Mouse (Mus musculus): ENCODE results near the gene Gm14406. TPM values are rescaled to one million over a fixed set of nuclear protein-coding genes. Genes with fewer than 3 reads are reported as not detected.
"Not testable (repeated sequence)": the region's sequence is repeated elsewhere in the genome, so short reads cannot be mapped to it uniquely, and the experiment has no call there.

The Gm14406 gene
- not detected in 2 replicates for polyA plus RNA-seq (2012; rRNA removed)

DNA sequence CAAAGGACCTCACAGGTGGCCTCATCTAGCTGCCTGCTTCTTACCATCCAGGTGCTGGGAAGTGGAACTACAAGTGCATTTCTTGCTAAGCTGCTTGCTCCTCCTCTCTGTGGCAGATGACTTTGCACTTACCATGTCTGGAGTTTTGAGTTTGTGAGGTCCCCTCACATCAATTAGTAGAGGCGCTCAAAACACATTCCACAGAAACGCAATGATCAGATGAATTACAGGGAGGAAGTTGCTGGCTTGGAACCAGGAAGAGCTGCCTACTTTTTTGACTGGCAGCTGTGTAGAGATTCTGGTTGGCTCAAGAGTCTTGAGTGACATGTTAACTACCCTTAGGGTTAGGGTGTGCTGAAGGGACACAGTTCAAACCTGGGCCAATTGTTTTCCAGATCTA, at the start of gene Gm14406:
Gene Gm14406 (minus strand): TSS at position 213 of the 400 bp plus-strand sequence.
- not testable (repeated sequence) for DNase-seq (ENCODE audit: low spot score)

DNA sequence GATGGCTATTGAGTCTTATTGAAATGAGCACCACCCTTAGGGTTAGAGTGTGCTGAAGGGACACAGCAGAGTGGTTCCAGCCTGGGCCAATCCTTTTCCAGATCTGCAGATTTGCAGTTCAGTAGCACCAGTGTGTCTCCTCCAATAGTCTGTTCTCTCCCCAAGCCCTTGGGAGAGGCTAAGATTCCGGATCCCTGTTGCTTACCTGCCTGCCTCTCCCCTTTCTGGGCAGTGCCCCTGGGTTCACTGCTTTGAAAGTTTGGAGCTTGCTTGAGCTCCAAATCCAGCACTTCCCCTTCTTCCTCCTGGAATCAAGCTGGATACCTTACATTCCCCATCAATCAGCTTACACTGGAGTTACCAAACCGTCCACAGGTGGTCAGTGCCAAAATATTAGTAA, 2.9 kb downstream of the Gm14406 start:
- DNase-seq (ENCODE audit: low spot score): not testable (repeated sequence)

DNA sequence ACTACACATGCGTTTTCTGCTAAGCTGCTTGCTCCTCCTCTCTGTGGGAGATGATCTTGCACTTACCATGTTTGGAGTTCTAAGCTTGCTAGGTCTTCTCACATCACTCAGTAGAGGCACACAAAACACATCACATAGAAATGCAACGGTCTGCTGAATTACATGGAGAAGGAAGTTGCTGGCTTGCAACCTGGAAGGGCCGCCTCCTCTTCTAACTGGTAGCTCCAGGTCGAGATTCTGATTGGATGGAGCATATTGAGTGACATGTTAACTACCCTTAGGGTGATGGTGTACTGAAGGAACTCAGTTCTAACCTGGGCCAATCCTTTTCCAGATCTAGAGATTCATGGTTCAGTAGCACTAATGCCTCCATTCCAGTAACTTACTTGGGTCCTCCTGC, 18.6 kb downstream of the Gm14406 start:
- DNase-seq (ENCODE audit: low spot score): not testable (repeated sequence)

DNA sequence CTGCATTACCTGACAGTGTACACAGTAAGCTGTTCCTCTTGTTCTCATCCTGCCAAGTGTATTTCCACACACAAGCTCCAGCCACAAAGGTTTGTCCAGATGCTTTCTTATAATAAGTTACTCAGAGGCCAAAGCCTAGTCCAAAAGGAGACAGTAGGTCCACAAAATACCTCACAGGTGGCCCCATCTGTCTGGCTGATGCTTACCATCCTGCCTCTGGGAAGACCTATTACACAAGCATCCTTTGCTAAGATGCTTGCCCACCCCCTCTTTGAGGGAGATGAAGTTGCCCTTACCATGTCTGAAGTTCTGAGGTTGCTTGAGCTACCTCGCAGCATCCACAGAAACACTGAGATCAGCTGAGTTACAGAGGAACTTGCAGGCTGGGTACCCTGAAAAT, 22.7 kb downstream of the Gm14406 start:
- not testable (repeated sequence) for DNase-seq (ENCODE audit: low spot score)

DNA sequence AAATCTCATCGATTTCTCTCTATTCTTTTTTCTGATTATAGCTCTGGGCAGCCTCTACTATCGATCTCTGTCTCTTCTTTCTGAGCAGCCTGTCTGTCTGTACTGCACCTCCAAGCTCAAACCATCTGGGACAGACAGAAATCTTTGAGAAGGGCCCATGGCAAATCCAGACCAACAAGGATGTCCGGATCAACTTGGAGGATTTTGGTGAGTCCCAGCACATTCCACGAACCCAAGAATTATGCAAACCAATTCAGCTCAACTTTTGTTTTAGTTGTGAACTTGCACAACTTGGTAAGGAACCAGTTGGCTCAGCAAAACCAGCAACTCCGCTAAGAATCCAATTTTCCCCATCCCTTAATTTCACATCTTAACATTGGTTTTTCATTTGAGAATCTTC, 40.3 kb downstream of the Gm14406 start:
- not testable (repeated sequence) for DNase-seq (ENCODE audit: low spot score)

DNA sequence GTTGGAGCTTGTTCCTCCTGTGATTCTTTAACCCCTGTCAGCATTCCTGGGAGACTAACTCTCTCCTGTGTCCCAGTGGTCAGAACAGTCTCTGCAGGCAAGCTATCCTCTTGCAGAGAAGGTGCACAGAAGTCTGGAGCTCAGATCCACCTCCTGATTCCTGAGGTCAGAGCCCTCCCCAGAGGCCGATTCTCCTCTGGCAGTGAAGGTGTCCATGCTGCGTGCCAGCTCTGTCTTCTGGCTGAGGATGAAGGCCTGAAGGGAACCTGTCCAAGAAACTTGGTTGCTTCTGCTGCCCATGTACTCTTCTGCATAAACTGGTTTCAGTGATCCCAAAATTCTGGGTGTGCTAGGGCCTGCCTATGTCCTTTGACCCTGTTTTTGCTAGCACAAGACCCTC, 40.9 kb downstream of the Gm14406 start:
- not testable (repeated sequence) for DNase-seq (ENCODE audit: low spot score)

DNA sequence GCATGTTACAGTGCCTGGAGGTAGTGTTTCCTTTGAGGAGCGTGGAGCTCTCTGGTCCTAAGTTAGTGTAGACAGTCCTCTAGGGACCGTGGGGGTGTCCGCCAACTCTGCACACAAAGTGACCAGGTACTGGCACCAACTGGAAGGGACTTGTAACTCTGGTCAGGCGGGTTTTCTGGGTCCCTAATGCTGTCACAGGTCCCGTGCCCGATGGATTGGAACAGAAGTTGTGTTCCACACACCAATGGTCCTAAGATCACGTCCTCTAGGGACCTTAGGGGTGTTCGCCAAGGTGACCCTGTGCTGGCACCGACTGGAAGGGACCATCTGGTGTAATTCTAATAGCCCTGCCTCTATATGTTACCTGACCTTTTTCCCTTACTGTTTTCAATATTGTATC, 42.1 kb downstream of the Gm14406 start:
- DNase-seq (ENCODE audit: low spot score): no peak

DNA sequence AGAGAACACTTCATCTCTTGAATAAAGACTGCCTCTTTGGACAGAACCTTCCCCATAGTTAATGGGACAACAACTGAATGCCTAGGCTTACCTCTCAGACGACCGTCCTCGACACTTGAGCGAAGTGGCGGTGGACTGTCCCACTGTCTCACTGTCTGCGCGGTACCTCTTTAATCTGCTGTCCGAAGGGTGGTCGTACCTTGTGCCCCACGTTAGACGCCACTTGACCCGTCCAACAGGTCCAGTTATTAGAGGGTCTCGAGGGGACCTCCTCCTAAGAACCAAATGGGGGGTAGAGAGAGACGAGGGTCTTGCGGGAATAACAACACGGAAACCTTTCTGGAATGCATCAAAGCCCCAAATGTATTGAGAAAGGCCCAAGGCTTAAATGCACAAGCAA, 53.8 kb downstream of the Gm14406 start:
- not testable (repeated sequence) for DNase-seq (ENCODE audit: low spot score)

DNA sequence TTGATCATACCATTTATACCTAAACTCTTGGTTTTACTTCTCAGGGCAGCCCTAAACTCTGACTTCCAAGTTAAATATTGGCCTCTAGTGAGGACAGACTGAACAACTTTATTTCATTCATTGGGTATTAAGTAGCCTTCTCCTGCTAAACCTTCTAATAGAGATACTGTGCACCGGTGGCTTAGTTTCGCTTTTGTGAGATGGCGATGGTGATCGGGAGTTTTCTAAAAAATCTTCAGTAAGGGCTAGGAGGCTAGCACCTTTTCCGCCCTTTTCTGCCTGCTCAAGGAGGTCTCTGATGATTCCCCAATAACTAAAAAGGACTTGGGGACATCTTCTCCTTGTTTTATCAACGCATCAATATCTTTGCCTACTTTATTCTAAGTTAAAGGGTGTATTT, 54.3 kb downstream of the Gm14406 start:
- not testable (repeated sequence) for DNase-seq (ENCODE audit: low spot score)

DNA sequence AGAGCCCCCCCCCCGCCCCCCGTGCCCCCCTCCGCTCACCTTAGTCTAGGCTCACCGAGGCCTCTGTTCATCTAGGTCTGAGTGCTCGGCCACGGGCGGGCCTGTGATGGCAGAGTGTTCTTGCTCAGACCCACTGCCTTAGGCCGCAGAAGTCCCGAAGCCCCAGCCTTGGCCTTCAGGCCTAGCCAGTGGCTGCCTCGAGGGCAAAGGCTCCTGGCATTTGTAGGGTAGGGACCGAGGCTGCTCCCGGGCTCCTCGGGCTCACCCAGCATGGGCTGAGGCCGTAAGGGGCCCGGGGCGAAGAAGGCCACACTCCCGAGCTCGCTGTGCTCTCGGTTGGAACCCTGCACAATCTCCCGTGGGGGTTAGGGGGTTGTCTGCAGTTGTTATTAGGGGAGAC, 54.9 kb downstream of the Gm14406 start:
- DNase-seq (ENCODE audit: low spot score): no peak

DNA sequence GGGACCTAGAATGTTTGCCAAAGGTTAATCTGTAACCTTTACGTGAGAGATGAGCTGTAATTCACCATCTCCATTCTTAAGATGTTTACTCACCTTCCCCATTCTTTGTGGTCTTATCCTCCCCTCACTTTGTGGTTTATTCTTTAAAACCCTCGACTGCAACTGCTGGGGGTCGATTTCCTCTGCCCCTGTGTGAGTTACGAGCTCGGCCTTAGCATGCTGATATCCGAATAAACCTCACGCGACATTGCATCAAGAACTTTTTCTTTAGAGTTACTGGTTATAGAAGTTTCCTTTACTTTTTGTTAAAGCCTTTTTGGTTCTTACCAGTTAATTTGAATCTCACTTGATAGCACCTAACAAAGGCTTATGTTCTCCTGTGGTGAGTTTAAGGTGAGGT, 58.0 kb downstream of the Gm14406 start:
- no peak for DNase-seq (ENCODE audit: low spot score)

Other genes starting within 250 kb of the Gm14406 start
- gene Gm14418, start 179.9 kb downstream of the Gm14406 start, polyA plus RNA-seq (2012; rRNA removed): 10.7 and 15.7 TPM in 2 replicates
- 36.2 and 38.5 TPM in 2 replicates for gene Zfp970, start 113.5 kb downstream of the Gm14406 start, polyA plus RNA-seq (2012; rRNA removed)
- 13.7 and 14.0 TPM in 2 replicates for gene Gm14403, start 80.0 kb downstream of the Gm14406 start, polyA plus RNA-seq (2012; rRNA removed)
- 11.1 and 14.1 TPM in 2 replicates for gene Gm14322, start 181.1 kb upstream of the Gm14406 start, polyA plus RNA-seq (2012; rRNA removed)